Mouse (Mus musculus): ENCODE measurements at regions not wholly inside any gene's neighbourhood (a gene's known extent, or its start where the extent isn't known, plus 50 kb on each side); places are given as distances from the start of the nearest gene placed in this dataset.
A peak's percentile ranks its signal among the peaks of the same experiment; 100 is the strongest.

DNA sequence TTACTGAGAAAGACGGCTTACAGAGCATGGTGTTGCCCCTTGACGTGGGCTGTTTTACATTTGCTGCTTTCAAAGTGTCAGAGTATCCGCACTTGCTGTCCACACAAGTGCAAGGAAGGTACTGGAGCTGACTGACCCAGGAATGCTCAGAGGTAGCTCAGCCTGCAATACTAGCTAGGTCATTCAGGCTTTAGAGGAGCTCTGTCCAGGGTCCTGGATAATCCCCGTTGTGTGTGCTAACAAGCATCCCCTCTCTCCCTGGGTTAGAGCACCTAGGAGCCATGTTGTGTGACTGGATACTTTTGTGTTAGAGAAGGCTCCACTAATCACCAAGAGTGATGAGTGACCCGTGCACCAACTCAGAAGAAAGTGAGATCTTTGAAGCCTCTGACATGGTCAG lies 431.9 kb upstream of the 3110018I06Rik start:
- no peak overlapping the region for H3K4me2 ChIP-seq (ENCODE audit: low read depth)
- no peak overlapping the region for H3K4me3 ChIP-seq (ENCODE audit: low read depth, low read length)
- H3K27ac ChIP-seq (ENCODE audit: low read depth, low read length): no peak overlapping the region
- no peak for ATAC-seq
- TF ChIP-seq CTCF (IDR thresholded peaks at IDR 0.05; ENCODE audit: low read depth): no peak
- no peaks in the 10 kb centered on the region for H3K36me3 ChIP-seq (ENCODE audit: insufficient read depth)
- H3K9me3 ChIP-seq (ENCODE audit: low read length): no peaks in the 10 kb centered on the region
- H3K4me1 ChIP-seq (ENCODE audit: insufficient read depth): no peaks in the 10 kb centered on the region
- no peak for DNase-seq
- WGBS: 43% methylated on average over 5 of the region's 5 CpGs
- no peak overlapping the region for H3K9ac ChIP-seq
- H3K27me3 ChIP-seq (ENCODE audit: insufficient read depth, low read length): no peaks in the 10 kb centered on the region

DNA sequence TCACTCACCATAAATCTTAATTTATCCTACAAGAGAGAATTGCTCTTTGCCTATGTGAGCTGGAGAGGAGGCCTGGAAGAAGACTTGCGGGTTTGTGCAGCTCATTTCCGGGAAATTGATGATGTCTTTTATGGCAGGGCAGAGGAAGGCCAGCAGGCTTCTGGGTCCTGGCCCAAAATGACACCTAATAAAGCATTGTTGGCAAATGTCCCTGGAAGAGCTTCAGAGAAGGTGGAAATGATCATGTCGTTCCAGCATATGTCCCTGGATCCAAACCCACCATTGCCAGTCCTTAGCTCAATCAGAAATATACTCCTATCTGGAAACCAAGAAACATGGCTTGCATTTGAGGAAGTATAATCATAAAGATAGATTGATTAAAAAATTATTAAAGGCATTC lies 427.9 kb upstream of the 3110018I06Rik start:
- no peak overlapping the region for H3K27ac ChIP-seq (ENCODE audit: low read depth, low read length)
- H3K4me1 ChIP-seq (ENCODE audit: insufficient read depth): no peaks in the 10 kb centered on the region
- H3K36me3 ChIP-seq (ENCODE audit: insufficient read depth): no peaks in the 10 kb centered on the region
- no peaks in the 10 kb centered on the region for H3K9me3 ChIP-seq (ENCODE audit: low read length)
- no peak overlapping the region for H3K9ac ChIP-seq
- H3K27me3 ChIP-seq (ENCODE audit: insufficient read depth, low read length): no peaks in the 10 kb centered on the region
- no peak overlapping the region for H3K4me2 ChIP-seq (ENCODE audit: low read depth)
- ATAC-seq (no peak), DNase-seq (no peak)
- TF ChIP-seq CTCF (IDR thresholded peaks at IDR 0.05; ENCODE audit: low read depth): no peak
- no peak overlapping the region for H3K4me3 ChIP-seq (ENCODE audit: low read depth, low read length)
- WGBS: 40% methylated on average over 3 of the region's 3 CpGs

- H3K9ac ChIP-seq: no peak overlapping the region
- WGBS: 71% methylated on average over 2 of the region's 2 CpGs
- H3K9me3 ChIP-seq (ENCODE audit: low read length): no peaks in the 10 kb centered on the region
- no peaks in the 10 kb centered on the region for H3K4me1 ChIP-seq (ENCODE audit: insufficient read depth)
- H3K4me2 ChIP-seq (ENCODE audit: low read depth): no peak overlapping the region
- no peaks in the 10 kb centered on the region for H3K36me3 ChIP-seq (ENCODE audit: insufficient read depth)
- H3K27me3 ChIP-seq (ENCODE audit: insufficient read depth, low read length): no peaks in the 10 kb centered on the region
- ATAC-seq: no peak
- no peak overlapping the region for H3K4me3 ChIP-seq (ENCODE audit: low read depth, low read length)
- DNase-seq: no peak
- TF ChIP-seq CTCF (IDR thresholded peaks at IDR 0.05; ENCODE audit: low read depth): no peak
- H3K27ac ChIP-seq (ENCODE audit: low read depth, low read length): no peak overlapping the region
Observed at GRCm38 (mm10) chr12:107067346-107067745, 421.1 kb upstream of the 3110018I06Rik start.

- 29% methylated on average over 10 of the region's 10 CpGs for WGBS
- DNase-seq: no peak
- H3K4me3 ChIP-seq (ENCODE audit: low read depth, low read length): no peak overlapping the region
- no peak for ATAC-seq
- 0 out of 2 replicates have a peak, but pooled peaks cover 16% of the 10 kb centered on the region for H3K4me1 ChIP-seq (ENCODE audit: insufficient read depth)
- no peaks in the 10 kb centered on the region for H3K9me3 ChIP-seq (ENCODE audit: low read length)
- no peaks in the 10 kb centered on the region for H3K27me3 ChIP-seq (ENCODE audit: insufficient read depth, low read length)
- H3K9ac ChIP-seq: no peak overlapping the region
- TF ChIP-seq CTCF (IDR thresholded peaks at IDR 0.05; ENCODE audit: low read depth): no peak
- H3K27ac ChIP-seq (ENCODE audit: low read depth, low read length): no peak overlapping the region
- no peak overlapping the region for H3K4me2 ChIP-seq (ENCODE audit: low read depth)
- H3K36me3 ChIP-seq (ENCODE audit: insufficient read depth): no peaks in the 10 kb centered on the region
Observed at GRCm38 (mm10) chr12:107082541-107082940, 405.9 kb upstream of the 3110018I06Rik start.

DNA sequence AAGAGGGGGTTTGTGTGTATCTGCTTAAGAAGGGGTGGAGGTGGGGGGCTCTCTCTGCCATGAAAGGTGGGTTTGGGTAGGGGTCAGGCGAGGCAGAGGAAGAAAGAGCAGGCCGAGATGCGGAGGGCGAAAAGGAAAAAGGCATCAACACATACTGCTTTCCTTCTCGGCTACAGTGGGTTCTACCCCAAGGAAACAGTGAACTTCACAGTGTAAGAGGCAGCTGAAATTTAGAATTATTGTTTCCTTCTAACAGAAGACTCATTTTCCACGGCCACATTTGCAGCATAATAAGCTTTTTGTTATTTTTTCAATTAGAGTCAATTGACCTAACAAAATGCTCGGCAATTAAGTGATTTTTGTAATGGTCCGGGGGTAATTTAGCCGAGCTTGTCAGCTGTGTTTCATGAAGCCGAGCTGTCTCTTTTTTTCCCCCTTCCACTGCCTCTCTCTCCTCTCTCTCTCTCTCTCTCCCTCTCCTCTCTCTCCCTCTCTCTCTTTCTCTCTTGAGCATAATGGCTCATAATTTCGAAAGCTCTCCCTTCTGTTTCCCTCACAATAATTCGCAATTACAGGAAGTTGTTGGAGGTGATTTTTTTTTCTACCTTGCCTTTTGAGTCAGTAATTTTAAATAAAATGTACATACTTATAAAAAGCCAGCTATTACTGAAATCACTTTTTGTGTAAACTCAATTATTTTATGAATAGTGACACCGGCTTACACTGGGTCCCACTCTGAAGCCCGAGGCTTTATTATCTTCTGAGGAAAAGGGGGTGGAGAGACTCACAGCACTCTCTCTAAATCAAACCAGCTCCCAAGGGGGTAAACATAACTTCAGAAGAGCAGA lies 403.1 kb upstream of the 3110018I06Rik start:
- H3K9ac ChIP-seq: no peak overlapping the region

GRCm38 (mm10) chr12:107085906-107086655 lies 402.4 kb upstream of the 3110018I06Rik start:
- Histone ChIP-seq H3K9ac (no peak overlapping the region), H3K36me3 (ENCODE audit: insufficient read depth) (no peaks in the 10 kb centered on the region), H3K27me3 (ENCODE audit: insufficient read depth, low read length) (no peaks in the 10 kb centered on the region), H3K4me3 (ENCODE audit: low read depth, low read length) (no peak overlapping the region), H3K27ac (ENCODE audit: low read depth, low read length) (peak overlapping the region; percentile 54), H3K4me1 (ENCODE audit: insufficient read depth) (0 out of 2 replicates have a peak, but pooled peaks cover 16% of the 10 kb centered on the region), H3K9me3 (ENCODE audit: low read length) (no peaks in the 10 kb centered on the region), H3K4me2 (ENCODE audit: low read depth) (peak overlapping the region; percentile 4; the same call in 1 of the 2 replicates)
- ATAC-seq (peak; percentile 62; the same call in 1 of the 2 replicates), DNase-seq (peak; percentile 76)
- 31% methylated on average over 16 of the region's 16 CpGs for WGBS
- peak; percentile 70 for TF ChIP-seq CTCF (IDR thresholded peaks at IDR 0.05; ENCODE audit: low read depth)

More for the DNA sequence above, 403.1 kb upstream of the 3110018I06Rik start:
- Histone ChIP-seq H3K27ac (ENCODE audit: low read depth, low read length) (peak overlapping the region; percentile 54), H3K27me3 (ENCODE audit: insufficient read depth, low read length) (no peaks in the 10 kb centered on the region), H3K4me1 (ENCODE audit: insufficient read depth) (0 out of 2 replicates have a peak, but pooled peaks cover 16% of the 10 kb centered on the region), H3K36me3 (ENCODE audit: insufficient read depth) (no peaks in the 10 kb centered on the region), H3K4me2 (ENCODE audit: low read depth) (peak overlapping the region; percentile 4; the same call in 1 of the 2 replicates), H3K9me3 (ENCODE audit: low read length) (no peaks in the 10 kb centered on the region), H3K4me3 (ENCODE audit: low read depth, low read length) (no peak overlapping the region)
- DNase-seq (peak; percentile 63), ATAC-seq (peak; percentile 75; the same call in 1 of the 2 replicates)
- WGBS: 14% methylated on average over 14 of the region's 14 CpGs
- TF ChIP-seq CTCF (IDR thresholded peaks at IDR 0.05; ENCODE audit: low read depth): no peak

- Histone ChIP-seq H3K4me2 (ENCODE audit: low read depth) (no peak overlapping the region), H3K27ac (ENCODE audit: low read depth, low read length) (no peak overlapping the region), H3K9me3 (ENCODE audit: low read length) (no peaks in the 10 kb centered on the region), H3K9ac (no peak overlapping the region), H3K4me1 (ENCODE audit: insufficient read depth) (no peaks in the 10 kb centered on the region), H3K27me3 (ENCODE audit: insufficient read depth, low read length) (no peaks in the 10 kb centered on the region), H3K4me3 (ENCODE audit: low read depth, low read length) (no peak overlapping the region), H3K36me3 (ENCODE audit: insufficient read depth) (no peaks in the 10 kb centered on the region)
- no peak for DNase-seq
- TF ChIP-seq CTCF (IDR thresholded peaks at IDR 0.05; ENCODE audit: low read depth): no peak
- ATAC-seq: no peak
- 91% methylated on average over 3 of the region's 3 CpGs for WGBS
Observed at GRCm38 (mm10) chr12:107092151-107092550, 396.3 kb upstream of the 3110018I06Rik start.
